Mouse (Mus musculus) spleen, adult 2 months (tissue): ENCODE results near the gene Senp3. TPM values are rescaled to one million over a fixed set of nuclear protein-coding genes. Genes with fewer than 3 reads are reported as not detected.
"Not testable (repeated sequence)": the region's sequence is repeated elsewhere in the genome, so short reads cannot be mapped to it uniquely, and the experiment has no call there.

Source experiments
- DNase-seq, 2 experiments: peaks; one replicate each; pipeline versions ENCODE4 v3.0.0 to v3.0.0-alpha.2; 2012 to 2021; ENCODE audit warnings: low spot score in 2 of 2, low read depth in 1 of 2
- H3K27ac ChIP-seq: fragments of 200-500 bp; 2 replicates; pipeline ENCODE4 v1.5.1; 2012; ENCODE audit warnings: low read length, inconsistent platforms; ENCODE audit not compliant: insufficient read depth
- H3K27me3 ChIP-seq: fragments of 200-500 bp; 2 replicates; pipeline ENCODE4 v1.6.1; 2012; ENCODE audit warnings: mild to moderate bottlenecking, moderate library complexity, low read length, inconsistent platforms; ENCODE audit not compliant: control insufficient read depth, insufficient read depth
- H3K36me3 ChIP-seq: fragments of 200-500 bp; 2 replicates; pipeline ENCODE4 v1.6.1; 2012; ENCODE audit warnings: mild to moderate bottlenecking, low read length, inconsistent platforms; ENCODE audit not compliant: control insufficient read depth, insufficient read depth
- H3K4me1 ChIP-seq: fragments of 200-500 bp; 2 replicates; pipeline ENCODE4 v1.6.1; 2011; ENCODE audit warnings: inconsistent platforms; ENCODE audit not compliant: control insufficient read depth, insufficient read depth, insufficient read length
- H3K4me3 ChIP-seq: fragments of 200-500 bp; 2 replicates; pipeline ENCODE4 v1.5.1; 2011; ENCODE audit warnings: mild to moderate bottlenecking, inconsistent platforms; ENCODE audit not compliant: insufficient read depth, insufficient read length; ENCODE audit errors: extremely low read depth
- CTCF ChIP-seq: fragments of 200-500 bp; IDR thresholded peaks from 2 replicates; pipeline ENCODE4 v1.5.1; 2011; ENCODE audit warnings: mild to moderate bottlenecking, inconsistent platforms; ENCODE audit not compliant: insufficient read depth, insufficient read length, insufficient replicate concordance; ENCODE audit errors: extremely low read depth
- POLR2A ChIP-seq: fragments of 200-500 bp; IDR thresholded peaks from 2 replicates; pipeline ENCODE4 v1.6.1; 2011; ENCODE audit warnings: low read depth, low read length, inconsistent platforms
- WGBS: fragments of 180-500 bp; shearing (Covaris S2); methylation state at CpG from one replicate; pipeline ENCODE4 v1.1.7; 2018; 5-methylcytosine and 5-hydroxymethylcytosine counted together
- polyA plus RNA-seq: library from polyadenylated mRNA; depleted of rRNA; stranded (reverse); fragments of >200 nt; gene quantifications from 2 replicates; pipeline ENCODE4 v1.2.3, GENCODE M21; 2012

The Senp3 gene
- polyA plus RNA-seq, 1 experiment, result 32.6 TPM

DNA sequence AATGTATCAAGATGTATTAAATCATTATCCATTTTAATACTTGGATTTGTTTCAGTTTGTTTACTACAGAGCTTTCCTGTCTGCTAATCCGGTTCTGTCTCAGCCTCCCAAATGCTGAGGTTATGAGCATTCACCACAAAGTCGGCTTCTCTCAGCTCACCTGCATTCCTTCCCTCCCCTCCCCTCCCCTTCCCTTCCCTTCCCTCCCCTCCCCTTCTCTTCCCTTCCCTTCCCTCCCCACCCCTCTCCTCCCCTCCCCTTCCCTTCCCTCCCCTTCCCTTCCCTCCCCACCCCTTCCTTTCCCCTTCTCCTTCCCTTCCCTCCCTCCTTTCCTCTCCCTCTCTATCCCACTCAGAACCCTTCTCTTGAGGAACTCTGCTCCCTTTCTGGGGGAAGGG is 22.7 kb upstream of the Senp3 start:
- Histone ChIP-seq H3K36me3 (no peaks in the 10 kb centered on the region), H3K4me1 (no peaks in the 10 kb centered on the region), H3K27me3 (no peaks in the 10 kb centered on the region), H3K4me3 (no peak overlapping the region), H3K27ac (no peak overlapping the region)
- DNase-seq, result no peak
- WGBS, result 32% methylated on average over 2 of the region's 2 CpGs
- TF ChIP-seq POLR2A, result no peak
- TF ChIP-seq CTCF, result no peak

DNA sequence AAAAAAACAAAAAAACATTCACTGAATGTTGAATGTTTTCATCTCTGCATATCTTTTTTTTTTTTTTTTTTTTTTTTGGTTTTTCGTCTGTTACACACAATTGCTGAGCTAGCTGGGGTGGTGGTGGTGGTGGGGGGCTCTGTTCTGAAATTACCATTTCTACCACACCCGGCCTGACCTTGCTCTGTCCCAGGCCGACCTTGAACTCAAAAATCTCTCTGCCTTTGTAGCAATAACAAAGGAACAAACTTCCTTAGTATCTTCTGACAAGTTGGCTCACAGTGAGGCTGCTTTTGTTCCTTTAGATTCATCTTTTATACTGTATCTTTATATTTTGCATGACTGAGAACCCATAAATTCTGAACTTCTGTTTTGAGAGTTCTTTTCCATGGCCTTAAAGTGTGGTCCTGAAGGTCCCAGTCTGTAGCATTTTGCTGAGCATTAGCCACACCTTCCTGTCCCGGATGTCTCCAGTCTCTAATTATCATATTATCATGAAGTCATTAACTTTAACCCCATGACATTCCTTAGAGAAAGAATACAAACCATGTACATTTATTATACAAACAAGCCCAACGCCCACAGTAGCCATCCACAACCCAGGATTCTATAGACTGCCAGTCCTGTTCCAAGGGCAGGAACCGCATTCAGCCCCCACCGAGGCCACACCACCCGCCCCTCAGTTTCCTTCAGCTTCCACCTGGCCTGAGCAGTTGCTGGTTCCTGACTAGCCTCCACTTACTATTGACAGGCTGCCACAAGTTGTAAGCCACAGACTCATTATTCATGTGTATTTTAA is 22.1 kb upstream of the Senp3 start:
- Histone ChIP-seq H3K27ac (no peak overlapping the region), H3K36me3 (no peaks in the 10 kb centered on the region), H3K4me1 (no peaks in the 10 kb centered on the region), H3K27me3 (no peaks in the 10 kb centered on the region), H3K4me3 (no peak overlapping the region)
- no peak for DNase-seq
- TF ChIP-seq POLR2A (no peak), CTCF (no peak)
- 68% methylated on average over 8 of the region's 8 CpGs for WGBS

GRCm38 (mm10) chr11:69703381-69703780 is 21.5 kb upstream of the Senp3 start:
- DNase-seq, H3K36me3 ChIP-seq, H3K27me3 ChIP-seq, H3K4me3 ChIP-seq, H3K27ac ChIP-seq, H3K4me1 ChIP-seq: not testable (repeated sequence)
- WGBS, result 86% methylated on average over 3 of the region's 3 CpGs

GRCm38 (mm10) chr11:69702886-69703285 is 21.0 kb upstream of the Senp3 start:
- DNase-seq, H3K4me3 ChIP-seq, H3K4me1 ChIP-seq, H3K27ac ChIP-seq, H3K36me3 ChIP-seq, H3K27me3 ChIP-seq: not testable (repeated sequence)
- 96% methylated on average over 10 of the region's 10 CpGs for WGBS

DNA sequence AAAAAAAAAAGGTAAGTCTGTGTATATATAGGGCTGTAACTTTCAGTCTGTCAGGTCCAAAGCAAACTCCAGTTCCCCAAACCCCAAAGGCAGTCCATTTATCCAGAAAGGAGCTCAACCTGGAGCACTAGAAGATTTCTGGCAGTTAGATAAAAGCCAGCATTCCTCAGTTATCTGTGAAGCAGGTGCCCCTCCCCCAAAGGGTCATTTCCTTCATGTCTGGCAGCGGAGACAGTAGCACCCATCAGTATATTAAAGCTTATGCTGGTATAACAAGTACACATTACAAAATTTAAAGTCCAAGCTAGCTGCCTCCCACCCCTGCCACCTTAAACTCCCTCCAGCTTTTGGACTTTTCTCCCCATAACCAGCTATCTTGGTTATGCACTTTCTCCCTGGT is 17.7 kb upstream of the Senp3 start:
- DNase-seq, result no peak
- WGBS, result 84% methylated on average over 1 of the region's 1 CpGs

DNA sequence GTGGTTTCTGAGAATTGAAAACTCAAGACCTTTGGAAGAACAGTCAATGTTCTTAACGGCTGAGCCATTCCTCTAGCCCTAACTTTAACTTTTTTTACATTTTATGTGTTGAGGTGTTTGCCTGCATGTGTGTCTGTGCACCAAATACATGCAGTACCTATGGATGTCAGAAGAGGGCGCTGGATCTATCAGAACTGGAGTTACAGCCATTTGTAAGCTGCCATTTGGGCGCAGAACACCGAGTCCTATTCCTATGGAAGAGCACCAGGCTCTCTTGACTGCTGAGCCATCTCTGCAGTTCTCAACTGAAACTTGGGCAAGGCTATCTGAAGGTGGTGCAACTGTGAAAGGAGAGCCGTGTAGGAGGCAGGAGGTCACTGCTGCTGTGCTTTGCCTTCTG is 16.7 kb upstream of the Senp3 start:
- H3K27me3 ChIP-seq, result peaks cover 7% of the 10 kb centered on the region
- no peak overlapping the region for H3K27ac ChIP-seq
- peaks cover 3% of the 10 kb centered on the region for H3K4me1 ChIP-seq
- TF ChIP-seq POLR2A (no peak), CTCF (no peak)
- no peak overlapping the region for H3K4me3 ChIP-seq
- no peaks in the 10 kb centered on the region for H3K36me3 ChIP-seq
- 77% methylated on average over 5 of the region's 5 CpGs for whole genome bisulfite sequencing
- DNase-seq, result no peak

More for the DNA sequence above, 17.7 kb upstream of the Senp3 start:
- Histone ChIP-seq H3K36me3 (no peaks in the 10 kb centered on the region), H3K4me3 (no peak overlapping the region), H3K27ac (no peak overlapping the region), H3K4me1 (peaks cover 3% of the 10 kb centered on the region), H3K27me3 (peaks cover 7% of the 10 kb centered on the region)
- no peak for TF ChIP-seq POLR2A
- no peak for TF ChIP-seq CTCF

- Histone ChIP-seq H3K27me3 (peaks cover 7% of the 10 kb centered on the region), H3K27ac (no peak overlapping the region), H3K36me3 (no peaks in the 10 kb centered on the region), H3K4me1 (peaks cover 3% of the 10 kb centered on the region), H3K4me3 (no peak overlapping the region)
- TF ChIP-seq POLR2A, result no peak
- TF ChIP-seq CTCF, result no peak
- no peak for DNase-seq
- WGBS, result 86% methylated on average over 3 of the region's 3 CpGs
Measured at GRCm38 (mm10) chr11:69697396-69697795, 15.5 kb upstream of the Senp3 start.
